Mouse (Mus musculus): ENCODE measurements around the gene Hspb6. TPM values are rescaled to one million over a fixed set of nuclear protein-coding genes. Genes with fewer than 3 reads are reported as not detected.

The Hspb6 gene
- polyA plus RNA-seq, 1 experiment from 2014 or later = 13.2 TPM

- Histone ChIP-seq H3K27ac (replicated peaks) (no peak overlapping the region), H3K9ac (no peak overlapping the region), H3K9me3 (no peaks in the 10 kb centered on the region), H3K4me1 (replicated peaks) (peaks cover 26% of the 10 kb centered on the region), H3K4me3 (no peak overlapping the region), H3K27me3 (no peaks in the 10 kb centered on the region), H3K36me3 (0 out of 2 replicates have a peak, but pooled peaks cover 6% of the 10 kb centered on the region), H3K4me2 (no peak overlapping the region)
- 86% methylated on average over 9 of the region's 9 CpGs for WGBS
- ATAC-seq (ENCODE audit: low FRiP score, low read depth) = no peak
Measured at GRCm38 (mm10) chr7:30590927-30591604, 39.1 kb downstream of the Hspb6 start.

GRCm38 (mm10) chr7:30591605-30591951 is 39.6 kb downstream of the Hspb6 start:
- ATAC-seq (ENCODE audit: low FRiP score, low read depth) = no peak
- Histone ChIP-seq H3K27me3 (no peaks in the 10 kb centered on the region), H3K9ac (no peak overlapping the region), H3K4me2 (no peak overlapping the region), H3K4me3 (no peak overlapping the region), H3K27ac (replicated peaks) (no peak overlapping the region), H3K4me1 (replicated peaks) (peaks cover 20% of the 10 kb centered on the region), H3K9me3 (no peaks in the 10 kb centered on the region), H3K36me3 (0 out of 2 replicates have a peak, but pooled peaks cover under 1% of the 10 kb centered on the region)
- 37% methylated on average over 4 of the region's 4 CpGs for WGBS

- no peaks in the 10 kb centered on the region for H3K36me3 ChIP-seq
- no peak for ATAC-seq (ENCODE audit: low FRiP score, low read depth)
- WGBS = 59% methylated on average over 5 of the region's 5 CpGs
- peaks cover 8% of the 10 kb centered on the region for H3K4me1 ChIP-seq (replicated peaks)
- H3K4me2 ChIP-seq = no peak overlapping the region
- H3K27ac ChIP-seq (replicated peaks) = no peak overlapping the region
- H3K9ac ChIP-seq = no peak overlapping the region
- no peak overlapping the region for H3K4me3 ChIP-seq
- no peaks in the 10 kb centered on the region for H3K27me3 ChIP-seq
- H3K9me3 ChIP-seq = no peaks in the 10 kb centered on the region
Measured at GRCm38 (mm10) chr7:30592772-30593423, 40.9 kb downstream of the Hspb6 start.

- H3K9me3 ChIP-seq = no peaks in the 10 kb centered on the region
- H3K4me2 ChIP-seq = no peak overlapping the region
- H3K9ac ChIP-seq = no peak overlapping the region
- WGBS = 65% methylated on average over 10 of the region's 10 CpGs
- no peak for ATAC-seq (ENCODE audit: low FRiP score, low read depth)
- no peaks in the 10 kb centered on the region for H3K36me3 ChIP-seq
- no peak overlapping the region for H3K4me3 ChIP-seq
- no peaks in the 10 kb centered on the region for H3K27me3 ChIP-seq
- no peak overlapping the region for H3K27ac ChIP-seq (replicated peaks)
- H3K4me1 ChIP-seq (replicated peaks) = peaks cover 8% of the 10 kb centered on the region
Measured at GRCm38 (mm10) chr7:30593579-30594509, 41.9 kb downstream of the Hspb6 start.

- Histone ChIP-seq H3K4me1 (replicated peaks) (peaks cover 8% of the 10 kb centered on the region), H3K36me3 (no peaks in the 10 kb centered on the region), H3K4me3 (no peak overlapping the region), H3K27me3 (no peaks in the 10 kb centered on the region), H3K9ac (no peak overlapping the region), H3K9me3 (no peaks in the 10 kb centered on the region), H3K4me2 (no peak overlapping the region), H3K27ac (replicated peaks) (no peak overlapping the region)
- 73% methylated on average over 4 of the region's 4 CpGs for WGBS
- no peak for ATAC-seq (ENCODE audit: low FRiP score, low read depth)
Measured at GRCm38 (mm10) chr7:30594510-30595024, 42.6 kb downstream of the Hspb6 start.

GRCm38 (mm10) chr7:30596093-30596492 is 44.1 kb downstream of the Hspb6 start:
- no peak for ATAC-seq (ENCODE audit: low FRiP score, low read depth)
- WGBS = 90% methylated on average over 5 of the region's 5 CpGs

GRCm38 (mm10) chr7:30596811-30597210 is 44.8 kb downstream of the Hspb6 start:
- H3K9ac ChIP-seq = no peak overlapping the region
- no peaks in the 10 kb centered on the region for H3K9me3 ChIP-seq
- H3K27ac ChIP-seq (replicated peaks) = no peak overlapping the region
- H3K27me3 ChIP-seq = no peaks in the 10 kb centered on the region
- H3K4me3 ChIP-seq = no peak overlapping the region
- H3K36me3 ChIP-seq = no peaks in the 10 kb centered on the region
- no peak for ATAC-seq (ENCODE audit: low FRiP score, low read depth)
- H3K4me2 ChIP-seq = no peak overlapping the region
- 83% methylated on average over 5 of the region's 5 CpGs for WGBS
- H3K4me1 ChIP-seq (replicated peaks) = peaks cover 14% of the 10 kb centered on the region

More at GRCm38 (mm10) chr7:30596093-30596492, 44.1 kb downstream of the Hspb6 start:
- no peak overlapping the region for H3K27ac ChIP-seq (replicated peaks)
- no peaks in the 10 kb centered on the region for H3K9me3 ChIP-seq
- no peak overlapping the region for H3K9ac ChIP-seq
- H3K4me1 ChIP-seq (replicated peaks) = peaks cover 14% of the 10 kb centered on the region
- no peak overlapping the region for H3K4me2 ChIP-seq
- no peaks in the 10 kb centered on the region for H3K27me3 ChIP-seq
- H3K4me3 ChIP-seq = no peak overlapping the region
- no peaks in the 10 kb centered on the region for H3K36me3 ChIP-seq

- no peak for ATAC-seq (ENCODE audit: low FRiP score, low read depth)
- H3K9me3 ChIP-seq = no peaks in the 10 kb centered on the region
- no peaks in the 10 kb centered on the region for H3K36me3 ChIP-seq
- H3K27me3 ChIP-seq = no peaks in the 10 kb centered on the region
- H3K4me2 ChIP-seq = peak within 1 kb of the TSS; percentile 50
- H3K27ac ChIP-seq (replicated peaks) = peak within 1 kb of the TSS; percentile 27; the same call in 1 of the 2 replicates
- WGBS = 91% methylated on average over 12 of the region's 12 CpGs
- H3K4me1 ChIP-seq (replicated peaks) = peaks cover 14% of the 10 kb centered on the region
- H3K9ac ChIP-seq = no peak within 1 kb of the TSS
- peak within 1 kb of the TSS; percentile 23 for H3K4me3 ChIP-seq
Measured at GRCm38 (mm10) chr7:30598786-30599185, 46.8 kb downstream of the Hspb6 start, which contains the start of gene Zbtb32. Gene Zbtb32, minus strand, starts transcription at chr7:30598909.

GRCm38 (mm10) chr7:30599933-30600353 is 48.0 kb downstream of the Hspb6 start:
- peak overlapping the region; percentile 27 for H3K27ac ChIP-seq (replicated peaks)
- H3K27me3 ChIP-seq = no peaks in the 10 kb centered on the region
- 0% methylated on average over 16 of the region's 16 CpGs for WGBS
- no peaks in the 10 kb centered on the region for H3K9me3 ChIP-seq
- H3K36me3 ChIP-seq = no peaks in the 10 kb centered on the region
- peaks cover 14% of the 10 kb centered on the region for H3K4me1 ChIP-seq (replicated peaks)
- ATAC-seq (ENCODE audit: low FRiP score, low read depth) = peak; percentile 98
- no peak overlapping the region for H3K9ac ChIP-seq
- peak overlapping the region; percentile 23 for H3K4me3 ChIP-seq
- peak overlapping the region; percentile 50 for H3K4me2 ChIP-seq

- Histone ChIP-seq H3K4me3 (no peak overlapping the region), H3K36me3 (no peaks in the 10 kb centered on the region), H3K27ac (replicated peaks) (peak overlapping the region; percentile 27; the same call in 1 of the 2 replicates), H3K27me3 (no peaks in the 10 kb centered on the region), H3K4me1 (replicated peaks) (peaks cover 14% of the 10 kb centered on the region), H3K4me2 (peak overlapping the region; percentile 50; the same call in 1 of the 2 replicates), H3K9me3 (no peaks in the 10 kb centered on the region), H3K9ac (no peak overlapping the region)
- peak; percentile 4; the same call in 1 of the 2 replicates for ATAC-seq (ENCODE audit: low FRiP score, low read depth)
- 71% methylated on average over 7 of the region's 7 CpGs for WGBS
Measured at GRCm38 (mm10) chr7:30600651-30601050, 48.7 kb downstream of the Hspb6 start.

- ATAC-seq (ENCODE audit: low FRiP score, low read depth) = no peak
- Histone ChIP-seq H3K4me2 (no peak overlapping the region), H3K27ac (replicated peaks) (no peak overlapping the region), H3K4me1 (replicated peaks) (peaks cover 14% of the 10 kb centered on the region), H3K9me3 (no peaks in the 10 kb centered on the region), H3K9ac (no peak overlapping the region), H3K36me3 (no peaks in the 10 kb centered on the region), H3K27me3 (no peaks in the 10 kb centered on the region), H3K4me3 (no peak overlapping the region)
- WGBS = 61% methylated on average over 3 of the region's 3 CpGs
Measured at GRCm38 (mm10) chr7:30602583-30602982, 50.6 kb downstream of the Hspb6 start.
